Mouse (Mus musculus) ES-CJ7 (cell line): ENCODE measurements around the gene Rbm20.

Source experiments
- DNase-seq: peaks from one replicate; pipeline ENCODE4 v3.0.0; 2011; ENCODE audit warnings: low read depth, low spot score

The Rbm20 gene

GRCm38 (mm10) chr19:53755346-53755745 lies 78.2 kb downstream of the Rbm20 start:
- DNase-seq = no peak

DNA sequence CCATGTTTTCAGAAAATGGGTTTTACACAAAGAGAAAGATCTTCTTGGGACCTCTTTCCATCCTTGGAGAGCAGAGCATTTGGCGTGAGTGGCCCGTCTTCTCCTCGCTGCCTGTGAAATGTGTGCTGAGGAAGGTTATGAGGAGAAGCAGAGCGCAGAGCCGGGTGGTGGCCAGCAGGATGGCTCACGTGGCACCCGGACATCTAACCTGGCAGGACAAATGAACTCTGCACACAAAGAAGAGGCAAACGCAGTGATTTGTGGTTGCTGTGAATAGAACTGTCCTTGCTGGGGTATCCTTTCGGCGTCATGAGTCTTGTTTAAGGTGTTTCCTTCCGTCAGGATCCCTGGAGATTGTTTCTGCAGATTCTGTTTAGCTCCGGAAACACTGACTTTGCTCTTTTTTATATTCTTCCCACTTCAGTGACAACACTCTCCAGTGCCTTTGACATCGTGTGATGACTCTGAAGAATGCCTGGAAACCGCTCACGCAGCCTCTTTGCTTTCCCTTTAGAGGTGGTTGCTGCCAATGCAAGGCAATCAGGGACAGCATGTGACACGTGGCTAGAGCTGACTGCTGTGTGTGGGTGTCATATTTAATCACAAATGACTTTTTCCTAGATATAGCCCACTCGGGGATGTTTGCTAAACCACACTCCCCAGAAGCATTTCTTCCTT lies 80.5 kb downstream of the Rbm20 start:
- no peak for DNase-seq

GRCm38 (mm10) chr19:53758881-53759418 lies 81.8 kb downstream of the Rbm20 start:
- DNase-seq = no peak

- peak; percentile 31 for DNase-seq
Observed at GRCm38 (mm10) chr19:53760125-53761101, 83.3 kb downstream of the Rbm20 start.

- peak; percentile 38 for DNase-seq
Observed at GRCm38 (mm10) chr19:53762749-53763438, 85.8 kb downstream of the Rbm20 start.

DNA sequence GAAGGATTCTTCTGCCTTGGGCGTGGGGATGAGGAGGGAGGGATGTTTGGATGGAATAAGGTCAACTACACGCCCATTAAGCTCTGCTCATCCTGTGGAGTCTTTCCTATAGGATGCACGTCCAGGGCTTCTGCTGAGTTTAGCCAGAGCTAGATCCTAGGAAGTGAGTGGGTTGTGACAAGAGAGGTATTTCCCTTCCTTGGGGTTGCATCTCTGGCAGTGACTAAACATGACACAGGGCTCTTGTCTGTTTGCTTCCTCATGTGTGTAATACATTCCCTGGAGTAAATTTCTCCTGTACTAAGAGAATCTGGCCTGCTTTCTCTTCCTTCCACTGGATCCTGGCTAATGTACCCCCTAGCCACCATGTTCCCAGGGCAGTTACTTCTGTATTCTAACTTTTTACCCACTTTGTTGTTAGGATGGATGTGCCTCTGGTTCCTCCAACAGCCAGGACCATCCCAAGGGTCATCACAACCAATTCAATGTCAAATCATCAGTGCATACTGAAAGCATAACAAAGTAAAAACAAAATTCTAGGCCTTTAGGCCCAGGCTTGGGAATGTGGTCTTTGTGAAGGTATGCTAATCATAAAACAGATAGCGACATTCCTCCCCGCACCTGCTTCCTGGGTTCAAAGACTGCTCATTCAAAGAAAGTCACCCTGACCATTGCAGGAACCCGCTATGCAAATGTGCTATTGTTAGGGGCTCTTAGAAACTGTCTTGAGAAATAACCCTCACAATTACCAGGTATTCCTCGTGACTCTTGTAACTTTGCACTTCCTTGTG lies 87.8 kb downstream of the Rbm20 start:
- DNase-seq = peak; percentile 48

GRCm38 (mm10) chr19:53768478-53768877 lies 91.4 kb downstream of the Rbm20 start:
- peak; percentile 83 for DNase-seq

DNA sequence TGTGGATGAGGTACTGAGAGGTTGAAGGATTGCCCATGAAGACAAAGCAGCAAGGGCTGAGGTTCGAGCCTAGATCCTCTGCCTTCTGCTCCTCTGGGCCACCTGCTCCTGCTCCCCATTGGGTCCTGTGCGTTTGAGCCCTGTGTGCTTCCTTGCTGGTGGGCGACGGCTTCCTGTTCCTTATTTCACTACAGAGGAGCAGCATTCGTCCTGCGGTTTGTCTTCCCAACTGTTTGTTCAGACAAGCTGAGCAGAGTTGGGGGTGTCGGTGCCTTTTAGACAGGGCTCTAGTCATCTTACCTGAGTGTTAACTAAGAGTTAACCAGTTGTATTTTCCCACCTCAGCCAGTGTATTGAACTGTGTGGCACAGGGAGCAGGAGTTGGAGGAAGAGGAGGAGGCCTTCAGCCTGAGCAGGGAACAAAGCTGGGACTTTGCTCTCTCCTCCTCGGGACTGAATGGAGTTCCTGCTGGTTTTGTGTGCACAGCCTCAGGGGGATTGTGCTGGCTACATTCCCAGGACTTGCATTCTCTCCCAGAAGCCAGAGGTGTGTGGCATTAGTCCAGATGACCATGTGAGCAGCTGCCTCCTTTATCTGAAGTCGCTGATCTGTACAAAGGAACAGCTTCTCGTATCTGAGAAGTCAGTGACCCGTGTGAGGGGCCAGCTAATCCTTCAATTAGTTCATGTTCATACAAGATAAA lies 97.0 kb downstream of the Rbm20 start:
- no peak for DNase-seq

DNA sequence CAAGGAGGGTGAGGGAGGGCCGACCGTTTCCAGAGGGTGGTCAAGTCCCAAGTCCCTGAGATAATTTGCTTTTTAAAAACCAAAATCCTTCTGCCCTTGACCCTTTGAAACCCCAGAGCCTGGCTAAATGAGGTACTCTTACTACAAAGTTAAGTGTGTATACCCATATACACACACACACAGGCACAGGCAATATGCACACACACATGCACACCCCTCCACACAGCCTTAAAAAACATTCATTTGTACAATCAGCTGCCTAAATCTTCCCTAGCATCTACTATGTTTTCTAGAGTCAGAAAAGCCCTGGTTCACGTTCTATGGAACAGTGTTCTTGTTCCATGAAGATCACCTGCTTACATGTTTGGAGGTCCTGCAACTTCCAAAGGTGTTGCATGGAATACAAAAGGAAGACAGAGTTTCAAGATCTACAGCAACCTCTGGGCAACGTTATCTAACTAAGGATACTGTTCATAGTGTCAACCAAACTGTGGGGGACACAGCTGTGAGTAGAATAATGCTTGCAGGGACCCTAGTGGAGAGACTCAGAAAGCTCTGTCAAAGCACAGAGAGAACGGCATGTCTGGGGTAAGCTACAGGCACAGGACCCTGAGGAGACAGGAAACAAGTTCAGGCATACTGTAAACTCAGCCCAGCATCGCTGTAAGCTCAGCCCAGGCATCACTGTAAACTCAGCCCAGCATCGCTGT lies 97.7 kb downstream of the Rbm20 start:
- DNase-seq = no peak

DNA sequence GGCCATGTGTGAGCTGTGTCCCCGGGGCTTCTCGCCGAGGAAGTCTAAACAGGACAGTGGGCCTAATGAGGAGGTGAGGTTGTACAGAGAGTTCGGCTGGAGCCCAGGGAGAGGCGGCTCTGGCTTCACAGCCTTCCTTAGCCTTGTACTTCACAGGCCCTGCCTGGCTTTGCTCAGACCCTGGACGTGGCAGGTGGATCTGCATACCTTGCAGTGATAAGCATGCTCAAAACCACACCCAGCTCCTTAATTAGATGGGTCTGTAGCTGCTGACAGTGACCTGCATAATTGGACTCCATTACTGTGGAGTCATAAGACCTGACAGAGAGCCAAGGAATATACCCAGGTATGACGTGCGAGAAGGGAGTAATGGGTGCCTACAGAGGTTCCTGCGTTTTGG lies 102.3 kb downstream of the Rbm20 start:
- no peak for DNase-seq

GRCm38 (mm10) chr19:53779818-53780217 lies 102.7 kb downstream of the Rbm20 start:
- no peak for DNase-seq

DNA sequence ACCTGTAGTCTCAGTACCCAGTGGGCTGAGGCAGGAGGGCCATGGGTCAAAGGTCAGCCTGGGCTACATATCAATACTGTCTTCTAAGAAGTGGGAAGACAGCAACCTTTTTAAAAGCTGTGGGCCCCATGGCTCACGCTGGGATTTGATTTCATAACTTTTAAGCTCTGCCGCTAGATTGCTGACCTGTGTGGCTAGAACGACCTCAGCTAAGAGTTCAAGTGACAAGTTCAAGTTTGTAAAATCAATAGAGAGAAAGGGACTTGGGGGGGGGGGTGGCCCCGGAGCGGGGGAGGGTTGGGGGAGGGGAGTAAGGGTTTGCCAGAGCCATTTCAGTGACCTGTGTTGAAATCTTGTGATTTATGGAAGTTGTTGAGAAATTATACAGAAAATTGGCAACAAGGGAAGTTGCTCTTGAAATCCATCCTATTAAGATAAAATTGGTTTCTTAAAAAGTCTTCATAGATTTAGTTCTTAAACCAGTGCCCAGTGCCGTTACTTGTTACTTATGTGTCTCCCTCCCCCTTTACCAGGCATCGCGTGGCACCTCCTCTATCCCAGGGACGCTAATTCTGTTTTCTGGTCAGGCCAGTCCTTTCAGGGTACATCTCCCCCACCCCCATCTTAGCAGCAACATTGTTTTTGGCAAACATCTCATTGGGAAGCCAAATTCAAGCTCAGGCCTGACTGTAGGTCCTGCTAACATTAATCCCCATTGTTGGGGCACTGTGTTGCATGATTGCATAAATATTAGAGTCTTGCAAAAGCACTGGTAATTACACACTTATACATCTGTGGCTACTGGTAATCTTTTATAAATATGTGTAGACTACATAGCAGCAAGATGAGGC lies 103.9 kb downstream of the Rbm20 start:
- no peak for DNase-seq

DNA sequence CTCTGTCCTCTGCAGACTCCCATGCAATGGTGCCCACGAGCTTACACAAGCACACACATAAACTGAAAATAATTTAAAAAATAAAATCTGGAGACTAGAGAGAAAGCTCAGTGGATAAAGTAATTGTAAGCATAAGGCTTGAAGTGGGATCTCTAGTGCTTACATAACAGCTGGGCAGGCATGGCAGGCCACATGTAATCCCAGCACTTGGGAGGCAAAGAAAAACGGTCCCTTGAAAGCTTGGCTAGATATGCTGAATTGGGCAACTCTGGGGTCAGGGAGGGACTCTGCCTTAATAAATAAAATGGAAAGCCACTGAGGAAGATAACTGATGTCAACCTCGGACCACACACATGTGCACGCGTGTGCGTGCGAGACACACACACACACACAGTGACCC lies 104.7 kb downstream of the Rbm20 start:
- no peak for DNase-seq

DNA sequence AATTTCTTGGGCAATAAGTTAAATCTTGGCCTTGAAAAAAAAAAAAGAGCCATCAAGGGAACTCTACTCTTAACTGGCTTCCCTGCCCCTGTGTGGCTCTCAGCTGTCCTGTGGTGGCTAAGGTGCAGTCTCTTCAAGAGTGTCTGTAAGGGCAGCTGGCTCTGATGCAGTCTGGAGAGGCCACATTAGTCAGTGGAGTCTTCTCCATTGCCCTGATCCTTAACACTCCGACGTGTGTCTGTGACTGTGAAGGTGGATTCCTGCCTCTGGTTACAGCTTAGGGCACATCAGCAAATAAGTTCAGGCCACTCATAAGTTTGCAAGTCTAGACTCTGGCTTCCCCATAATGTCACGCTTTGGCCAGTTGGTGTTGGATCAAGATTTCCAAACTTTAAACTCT lies 108.2 kb downstream of the Rbm20 start:
- DNase-seq = no peak

DNA sequence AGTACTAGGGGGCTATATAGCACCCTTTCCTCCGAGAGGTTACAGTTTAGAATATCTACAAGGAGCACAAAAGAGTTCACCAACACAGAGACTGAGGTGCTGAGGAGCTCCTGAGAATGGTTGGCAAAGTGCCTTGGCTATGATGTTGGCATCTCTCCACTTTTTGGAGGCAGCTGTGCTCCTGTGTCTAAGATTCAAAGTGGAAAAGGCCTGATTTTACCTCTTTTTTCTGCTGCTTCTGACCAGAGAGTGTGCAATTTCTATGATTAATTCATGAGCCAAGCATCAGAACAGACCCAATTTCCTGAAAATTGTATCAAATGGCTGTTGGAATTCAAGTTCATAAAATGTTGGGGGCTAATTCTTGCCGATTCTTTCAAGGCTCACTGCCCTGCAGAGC lies 109.1 kb downstream of the Rbm20 start:
- DNase-seq = no peak

- no peak for DNase-seq
Observed at GRCm38 (mm10) chr19:53786836-53787235, 109.7 kb downstream of the Rbm20 start.

- no peak for DNase-seq
Observed at GRCm38 (mm10) chr19:53788621-53789331, 111.7 kb downstream of the Rbm20 start.

- DNase-seq = no peak
Observed at GRCm38 (mm10) chr19:53789571-53789970, 112.5 kb downstream of the Rbm20 start.
